Mouse (Mus musculus): Measurements from ENCODE around the gene Bola1.

DNA sequence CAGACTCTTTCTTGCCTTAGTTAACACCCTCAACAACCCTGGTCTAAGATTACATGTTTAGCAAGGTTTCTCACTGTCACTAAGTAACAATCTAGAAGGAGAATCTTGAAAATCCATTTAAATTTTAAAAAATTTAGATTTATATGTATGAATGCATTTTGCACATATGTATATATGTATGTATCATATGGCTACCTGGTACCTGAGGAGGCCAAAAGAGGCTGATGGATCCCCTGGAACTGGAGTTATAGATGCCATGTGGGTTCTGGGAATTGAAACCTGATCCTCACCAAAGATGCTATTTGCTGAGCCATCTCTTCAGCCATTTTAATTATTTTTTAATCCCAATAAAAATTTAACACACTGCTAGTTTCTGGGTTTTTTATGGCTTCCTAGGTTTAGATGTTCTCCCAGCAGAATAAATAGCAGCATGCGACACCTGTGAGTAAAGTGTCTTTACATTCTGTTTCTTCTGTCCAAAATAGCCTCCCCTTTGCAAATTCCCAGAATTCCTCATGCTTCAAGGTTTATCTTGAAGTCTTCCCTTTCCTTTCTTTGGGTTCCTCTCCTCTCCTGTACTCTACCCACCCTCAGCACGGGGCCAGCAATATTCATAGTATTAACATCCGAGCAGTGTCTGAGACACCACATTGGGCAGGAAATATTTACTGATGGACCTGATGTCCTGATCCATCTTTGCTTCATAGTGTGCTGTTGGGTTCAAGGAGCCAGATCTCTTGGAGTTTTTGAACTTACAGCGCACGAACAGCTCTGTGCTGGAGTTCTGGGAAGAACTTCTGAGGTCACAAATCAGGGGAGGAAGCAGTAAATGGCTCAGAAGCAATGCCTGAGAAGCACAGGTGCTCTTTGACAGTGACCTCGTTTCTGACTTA lies 28.9 kb upstream of the Bola1 start:
- no peak for TF ChIP-seq CTCF (IDR thresholded peaks at IDR 0.05; ENCODE audit: low read depth, low read length)
- no peak for TF ChIP-seq POLR2A (IDR thresholded peaks at IDR 0.05; ENCODE audit: extremely low read depth, insufficient read depth, low read length)
